Mouse (Mus musculus) kidney, postnatal 0 days (tissue): Measurements from ENCODE around the gene Ifi44. TPM values are rescaled to one million over a fixed set of nuclear protein-coding genes. Genes with fewer than 3 reads are reported as not detected.

Experiments
- ATAC-seq: fragments of 200-750 bp; cut with Nextera tagmentation; replicated peaks from 2 replicates; pipeline ENCODE4 v1.8.0; 2017; ENCODE audit warnings: low read depth, moderate number of reproducible peaks, moderate TSS enrichment, moderate library complexity; ENCODE audit not compliant: low FRiP score
- DNase-seq: peaks from one replicate; pipeline ENCODE4 v3.0.0-alpha.2; 2016; ENCODE audit warnings: low spot score
- H3K27ac ChIP-seq: fragments of 300-500 bp; sonication (generic); 2 replicates; pipeline ENCODE4 v1.5.1; 2014; ENCODE audit warnings: mild to moderate bottlenecking
- H3K27me3 ChIP-seq: fragments of 300-500 bp; sonication (generic); 2 replicates; pipeline ENCODE4 v1.6.1; 2014; ENCODE audit warnings: low read length, mixed read lengths; ENCODE audit not compliant: insufficient read depth
- H3K36me3 ChIP-seq: fragments of 300-500 bp; sonication (generic); 2 replicates; pipeline ENCODE4 v1.6.1; 2014; ENCODE audit warnings: low read length, mixed read lengths; ENCODE audit not compliant: insufficient read depth
- H3K4me1 ChIP-seq: fragments of 300-500 bp; sonication (generic); replicated peaks from 2 replicates; pipeline ENCODE4 v1.6.1; 2014; ENCODE audit warnings: antibody characterized with exemption, low read length, mixed read lengths; ENCODE audit not compliant: insufficient read depth
- H3K4me2 ChIP-seq: fragments of 300-500 bp; sonication (generic); 2 replicates; pipeline ENCODE4 v1.6.1; 2014; ENCODE audit warnings: mild to moderate bottlenecking, low read length, moderate library complexity, mixed read lengths
- H3K4me3 ChIP-seq: fragments of 300-500 bp; sonication (generic); replicated peaks from 2 replicates; pipeline ENCODE4 v1.5.1; 2014; ENCODE audit warnings: low read depth, low read length
- H3K9ac ChIP-seq: fragments of 300-500 bp; sonication (generic); 2 replicates; pipeline ENCODE4 v1.6.1; 2014; ENCODE audit warnings: low read depth, low read length
- H3K9me3 ChIP-seq: fragments of 300-500 bp; sonication (generic); replicated peaks from 2 replicates; pipeline ENCODE4 v1.6.1; 2016; ENCODE audit warnings: low read length, inconsistent platforms, mixed read lengths
- CTCF ChIP-seq: IDR thresholded peaks from 2 replicates; pipeline ENCODE4 v1.5.1; 2016; ENCODE audit warnings: antibody characterized with exemption, low read depth, mild to moderate bottlenecking, moderate library complexity
- WGBS: fragments of 180-500 bp; shearing (Covaris S2); extraction: QIAGEN DNeasy Blood & Tissue Kit; methylation state at CpG from one replicate; pipeline ENCODE4 v1.1.7; 2014; 5-methylcytosine and 5-hydroxymethylcytosine counted together
- polyA plus RNA-seq: library from polyadenylated mRNA; unstranded; fragments of >200 nt; fragmentation: Nextera tagmentation; extraction: Ambion mirVana; gene quantifications from 2 replicates; pipeline ENCODE4 v1.2.1, GENCODE M21; 2015

The Ifi44 gene
- polyA plus RNA-seq, 1 experiment from 2014 or later = 10.7 TPM

- no peak overlapping the region for H3K4me2 ChIP-seq
- H3K27me3 ChIP-seq = no peaks in the 10 kb centered on the region
- no peaks in the 10 kb centered on the region for H3K36me3 ChIP-seq
- no peak overlapping the region for H3K9ac ChIP-seq
- 16% methylated on average over 1 of the region's 1 CpGs for WGBS
- no peak overlapping the region for H3K4me3 ChIP-seq
- H3K4me1 ChIP-seq = no peaks in the 10 kb centered on the region
- no peak overlapping the region for H3K27ac ChIP-seq
- TF ChIP-seq CTCF = peak; percentile 83
- ATAC-seq (peak; percentile 21; the same call in 1 of the 2 replicates), DNase-seq (peak; percentile 85)
- H3K9me3 ChIP-seq = no peaks in the 10 kb centered on the region
Measured at GRCm38 (mm10) chr3:151716246-151716645, 33.5 kb downstream of the Ifi44 start.

DNA sequence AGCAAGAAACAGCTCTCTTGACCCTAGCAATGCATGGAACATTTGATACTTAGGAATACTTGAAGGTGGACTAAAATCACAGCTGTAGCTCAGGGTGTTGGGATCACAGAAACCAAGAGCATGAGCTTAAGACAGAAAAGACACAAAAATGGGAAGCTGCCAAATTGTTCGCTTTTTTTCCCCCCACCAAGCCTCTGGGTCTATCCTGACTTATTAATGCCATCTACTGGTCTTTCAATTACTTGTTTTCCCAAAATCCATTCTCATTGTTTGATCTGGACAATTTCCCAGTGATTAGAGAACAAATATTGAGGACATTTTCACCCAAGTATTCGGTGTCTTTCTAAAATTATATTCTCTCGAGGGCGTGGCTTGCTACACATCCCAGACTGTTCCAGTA is 42.4 kb downstream of the Ifi44 start:
- Histone ChIP-seq H3K27me3 (no peaks in the 10 kb centered on the region), H3K4me2 (no peak overlapping the region), H3K4me1 (no peaks in the 10 kb centered on the region), H3K27ac (no peak overlapping the region), H3K9ac (no peak overlapping the region), H3K9me3 (no peaks in the 10 kb centered on the region; the same call in 1 of the 2 replicates), H3K4me3 (no peak overlapping the region), H3K36me3 (no peaks in the 10 kb centered on the region)
- TF ChIP-seq CTCF = peak; percentile 18; the same call in 1 of the 2 replicates
- WGBS = 66% methylated on average over 4 of the region's 4 CpGs
- ATAC-seq (no peak), DNase-seq (peak; percentile 35)

Other genes starting within 250 kb of the Ifi44 start
- gene Ifi44l, start 12.9 kb upstream of the Ifi44 start, polyA plus RNA-seq = 0.17 TPM in 1 of 2 replicates, not detected in the other
- 2.8 and 4.0 TPM in 2 replicates for gene Ptgfr, start 87.7 kb upstream of the Ifi44 start, polyA plus RNA-seq